Mouse (Mus musculus) heart, postnatal 10 days (tissue): Measurements from ENCODE around the gene Tbx4. TPM values are rescaled to one million over a fixed set of nuclear protein-coding genes. Genes with fewer than 3 reads are reported as not detected.

Experiments
- DNase-seq, 2 experiments: peaks; one replicate each; pipeline ENCODE4 v3.0.0; 2021
- intact Hi-C: fragments of 180-260 bp; cut with DNase I; formaldehyde crosslinking; loops from one replicate; pipeline ENCODE4 v1.15.1; 2025
- total RNA-seq, 2 experiments: library from RNA; stranded (reverse); gene quantifications; 2 replicates each; pipeline ENCODE4 v1.2.3; 2021

Gene Tbx4
- total RNA-seq, 2 experiments from 2014 or later: 0.32 TPM; not detected in 1

- intact Hi-C loops: no loop called here
- DNase-seq: no peak
Observed at GRCm38 (mm10) chr11:85956950-85957778, 70.9 kb downstream of the Tbx4 start.

GRCm38 (mm10) chr11:85959837-85960236, 73.6 kb downstream of the Tbx4 start:
- no peak for DNase-seq
- intact Hi-C loops: no loop called here

GRCm38 (mm10) chr11:85960273-85960672, 74.1 kb downstream of the Tbx4 start:
- intact Hi-C loops: no loop called here

GRCm38 (mm10) chr11:85961498-85961897, 75.3 kb downstream of the Tbx4 start:
- intact Hi-C loops: no loop called here

More at GRCm38 (mm10) chr11:85960273-85960672, 74.1 kb downstream of the Tbx4 start:
- DNase-seq: no peak

More at GRCm38 (mm10) chr11:85961498-85961897, 75.3 kb downstream of the Tbx4 start:
- no peak for DNase-seq

Other genes starting within 250 kb of the Tbx4 start
- 10 to 100 TPM; 17.3 to 18.4 TPM for gene Tbx2, start 53.9 kb upstream of the Tbx4 start, total RNA-seq
- not detected for gene Gm11444, start 36.1 kb upstream of the Tbx4 start, total RNA-seq